Mouse (Mus musculus): ENCODE results near the gene 1700001P01Rik. TPM values are rescaled to one million over a fixed set of nuclear protein-coding genes. Genes with fewer than 3 reads are reported as not detected.
"Not testable (repeated sequence)": the region's sequence is repeated elsewhere in the genome, so short reads cannot be mapped to it uniquely, and the experiment has no call there.

Gene 1700001P01Rik
- polyA plus RNA-seq, 1 experiment from 2014 or later: 0.68 TPM

- H3K4me1 ChIP-seq (replicated peaks): peaks cover 40% of the 10 kb centered on the region
- 67% methylated on average over 6 of the region's 6 CpGs for WGBS
- H3K27me3 ChIP-seq: no peaks in the 10 kb centered on the region
- no peak overlapping the region for H3K4me2 ChIP-seq
- H3K36me3 ChIP-seq: 0 out of 2 replicates have a peak, but pooled peaks cover 3% of the 10 kb centered on the region
- H3K9me3 ChIP-seq: no peaks in the 10 kb centered on the region
- no peak for ATAC-seq (ENCODE audit: low FRiP score)
- H3K4me3 ChIP-seq: no peak overlapping the region
- H3K27ac ChIP-seq: no peak overlapping the region
- H3K9ac ChIP-seq: no peak overlapping the region
Measured at GRCm38 (mm10) chr11:97738703-97739102, 37.0 kb downstream of the 1700001P01Rik start.

- H3K36me3 ChIP-seq: peaks cover 5% of the 10 kb centered on the region
- ATAC-seq (ENCODE audit: low FRiP score): no peak
- WGBS: 77% methylated on average over 4 of the region's 4 CpGs
- no peak overlapping the region for H3K27ac ChIP-seq
- H3K9me3 ChIP-seq: no peaks in the 10 kb centered on the region
- no peaks in the 10 kb centered on the region for H3K27me3 ChIP-seq
- H3K4me2 ChIP-seq: no peak overlapping the region
- H3K4me1 ChIP-seq (replicated peaks): peaks cover 33% of the 10 kb centered on the region
- no peak overlapping the region for H3K9ac ChIP-seq
- H3K4me3 ChIP-seq: no peak overlapping the region
Measured at GRCm38 (mm10) chr11:97737600-97737999, 38.1 kb downstream of the 1700001P01Rik start.

GRCm38 (mm10) chr11:97736645-97737044, 39.1 kb downstream of the 1700001P01Rik start:
- Histone ChIP-seq H3K27ac (no peak overlapping the region), H3K36me3 (peaks cover 15% of the 10 kb centered on the region), H3K4me2 (no peak overlapping the region), H3K9ac (no peak overlapping the region), H3K27me3 (no peaks in the 10 kb centered on the region), H3K9me3 (no peaks in the 10 kb centered on the region), H3K4me1 (replicated peaks) (peaks cover 24% of the 10 kb centered on the region), H3K4me3 (no peak overlapping the region)
- WGBS: 90% methylated on average over 5 of the region's 5 CpGs
- ATAC-seq (ENCODE audit: low FRiP score): no peak

GRCm38 (mm10) chr11:97734810-97735209, 40.9 kb downstream of the 1700001P01Rik start:
- not testable (repeated sequence) for H3K9me3 ChIP-seq
- 93% methylated on average over 5 of the region's 5 CpGs for WGBS

GRCm38 (mm10) chr11:97733689-97734088, 42.0 kb downstream of the 1700001P01Rik start:
- Histone ChIP-seq H3K9ac (no peak overlapping the region), H3K4me2 (no peak overlapping the region), H3K4me3 (no peak overlapping the region), H3K36me3 (peaks cover 38% of the 10 kb centered on the region), H3K27me3 (no peaks in the 10 kb centered on the region), H3K4me1 (replicated peaks) (peaks cover 9% of the 10 kb centered on the region; the same call in 1 of the 2 replicates), H3K9me3 (no peaks in the 10 kb centered on the region), H3K27ac (no peak overlapping the region)
- WGBS: 55% methylated on average over 10 of the region's 10 CpGs
- ATAC-seq (ENCODE audit: low FRiP score): no peak

More at GRCm38 (mm10) chr11:97734810-97735209, 40.9 kb downstream of the 1700001P01Rik start:
- not testable (repeated sequence) for H3K4me3 ChIP-seq; ATAC-seq (ENCODE audit: low FRiP score); H3K27ac ChIP-seq; H3K27me3 ChIP-seq; H3K4me2 ChIP-seq; H3K4me1 ChIP-seq (replicated peaks); H3K9ac ChIP-seq
- peaks cover 30% of the 10 kb centered on the region for H3K36me3 ChIP-seq

- Histone ChIP-seq H3K36me3 (peaks cover 88% of the 10 kb centered on the region), H3K9me3 (no peaks in the 10 kb centered on the region)
- WGBS: 85% methylated on average over 7 of the region's 7 CpGs
Measured at GRCm38 (mm10) chr11:97728730-97729129, 47.0 kb downstream of the 1700001P01Rik start.

GRCm38 (mm10) chr11:97728311-97728710, 47.4 kb downstream of the 1700001P01Rik start:
- Histone ChIP-seq H3K4me2 (no peak overlapping the region), H3K27ac (no peak overlapping the region), H3K9me3 (no peaks in the 10 kb centered on the region), H3K27me3 (no peaks in the 10 kb centered on the region), H3K9ac (no peak overlapping the region), H3K4me1 (replicated peaks) (no peaks in the 10 kb centered on the region), H3K36me3 (peaks cover 92% of the 10 kb centered on the region), H3K4me3 (no peak overlapping the region)
- 89% methylated on average over 7 of the region's 7 CpGs for WGBS
- ATAC-seq (ENCODE audit: low FRiP score): no peak

More at GRCm38 (mm10) chr11:97728730-97729129, 47.0 kb downstream of the 1700001P01Rik start:
- no peak overlapping the region for H3K4me3 ChIP-seq
- H3K9ac ChIP-seq: no peak overlapping the region
- no peak overlapping the region for H3K4me2 ChIP-seq
- H3K27ac ChIP-seq: no peak overlapping the region
- H3K27me3 ChIP-seq: no peaks in the 10 kb centered on the region
- ATAC-seq (ENCODE audit: low FRiP score): no peak
- H3K4me1 ChIP-seq (replicated peaks): peaks cover 4% of the 10 kb centered on the region; the same call in 1 of the 2 replicates

GRCm38 (mm10) chr11:97723709-97724108, 52.0 kb downstream of the 1700001P01Rik start:
- Histone ChIP-seq H3K9ac (no peak overlapping the region), H3K27ac (no peak overlapping the region), H3K27me3 (no peaks in the 10 kb centered on the region), H3K36me3 (peaks cover 100% of the 10 kb centered on the region), H3K4me2 (no peak overlapping the region), H3K4me1 (replicated peaks) (no peaks in the 10 kb centered on the region), H3K4me3 (no peak overlapping the region), H3K9me3 (peaks cover 5% of the 10 kb centered on the region; the same call in 1 of the 2 replicates)
- WGBS: 84% methylated on average over 7 of the region's 7 CpGs
- no peak for ATAC-seq (ENCODE audit: low FRiP score)

Small RNAs within 50 kb of the gene (microRNA-seq; reads per million reads assigned to microRNA genes)
- not detected for gene Mir8102

Other genes with a start within 250 kb of the 1700001P01Rik start
- 6.0 and 7.0 TPM in 2 replicates for gene Srcin1, start 199.7 kb downstream of the 1700001P01Rik start, polyA plus RNA-seq (2015; fragmentation: Nextera tagmentation; extraction: Ambion mirVana)
- 2.3 and 3.0 TPM in 2 replicates for gene Epop, start 146.2 kb downstream of the 1700001P01Rik start, polyA plus RNA-seq (2015; fragmentation: Nextera tagmentation; extraction: Ambion mirVana)
- 3.4 and 4.1 TPM in 2 replicates for gene Mllt6, start 112.5 kb downstream of the 1700001P01Rik start, polyA plus RNA-seq (2015; fragmentation: Nextera tagmentation; extraction: Ambion mirVana)
- gene Cisd3, start 90.1 kb downstream of the 1700001P01Rik start, polyA plus RNA-seq (2015; fragmentation: Nextera tagmentation; extraction: Ambion mirVana): 23.8 and 25.6 TPM in 2 replicates
- gene Pcgf2, start 75.4 kb downstream of the 1700001P01Rik start, polyA plus RNA-seq (2015; fragmentation: Nextera tagmentation; extraction: Ambion mirVana): 26.2 and 26.3 TPM in 2 replicates
- 476 and 483 TPM in 2 replicates for gene Psmb3, start 72.5 kb downstream of the 1700001P01Rik start, polyA plus RNA-seq (2015; fragmentation: Nextera tagmentation; extraction: Ambion mirVana)
- 4.3 and 4.7 TPM in 2 replicates for gene Pip4k2b, start 31.2 kb downstream of the 1700001P01Rik start, polyA plus RNA-seq (2015; fragmentation: Nextera tagmentation; extraction: Ambion mirVana)
- gene Cwc25, start 9.4 kb downstream of the 1700001P01Rik start, polyA plus RNA-seq (2015; fragmentation: Nextera tagmentation; extraction: Ambion mirVana): 17.6 and 18.3 TPM in 2 replicates
- 369 and 380 TPM in 2 replicates for gene Rpl23, start 6.5 kb upstream of the 1700001P01Rik start, polyA plus RNA-seq (2015; fragmentation: Nextera tagmentation; extraction: Ambion mirVana)
- 131 and 137 TPM in 2 replicates for gene Lasp1, start 23.1 kb upstream of the 1700001P01Rik start, polyA plus RNA-seq (2015; fragmentation: Nextera tagmentation; extraction: Ambion mirVana)
- 28.9 and 29.2 TPM in 2 replicates for gene B230217C12Rik, start 64.9 kb upstream of the 1700001P01Rik start, polyA plus RNA-seq (2015; fragmentation: Nextera tagmentation; extraction: Ambion mirVana)
- gene Fbxo47, start 108.2 kb upstream of the 1700001P01Rik start, polyA plus RNA-seq (2015; fragmentation: Nextera tagmentation; extraction: Ambion mirVana): 0.52 and 0.71 TPM in 2 replicates
- gene Plxdc1, start 210.5 kb upstream of the 1700001P01Rik start, polyA plus RNA-seq (2015; fragmentation: Nextera tagmentation; extraction: Ambion mirVana): 0.60 and 0.89 TPM in 2 replicates
- gene Arl5c, start 220.3 kb upstream of the 1700001P01Rik start, polyA plus RNA-seq (2015; fragmentation: Nextera tagmentation; extraction: Ambion mirVana): 10.7 TPM in 2 replicates
- gene Cacnb1, start 247.1 kb upstream of the 1700001P01Rik start, polyA plus RNA-seq (2015; fragmentation: Nextera tagmentation; extraction: Ambion mirVana): 51.6 and 57.4 TPM in 2 replicates